Mouse (Mus musculus) granulocyte monocyte progenitor cell, adult 5-6 weeks (primary cell): Measurements from ENCODE around the gene Ptger1. TPM values are rescaled to one million over a fixed set of nuclear protein-coding genes. Genes with fewer than 3 reads are reported as not detected.

Experiments
- total RNA-seq, 2 experiments: library from RNA; stranded (forward) in 1 of 2; stranded (reverse) in 1 of 2; fragments of 200-712, 200-1000 nt in 1 of 2; fragments of >200 nt in 1 of 2; fragmentation: Nextera tagmentation in 1 of 2; gene quantifications; 2 replicates each; pipeline ENCODE4 v1.2.3; 2014 to 2017

Gene Ptger1
- total RNA-seq, 2 experiments from 2014 or later = 0.46 TPM; not detected in 1

Other genes starting within 250 kb of the Ptger1 start
- gene Scoc, start 208.3 kb upstream of the Ptger1 start, total RNA-seq (2014; fragmentation: Nextera tagmentation) = 35.8 and 47.8 TPM in 2 replicates
- 26.2 and 34.8 TPM in 2 replicates for gene Scoc, start 208.3 kb upstream of the Ptger1 start, total RNA-seq (2017)
- gene Olfr370, start 130.9 kb upstream of the Ptger1 start, total RNA-seq (2014; fragmentation: Nextera tagmentation) = not detected in 2 replicates
- gene Olfr370, start 130.9 kb upstream of the Ptger1 start, total RNA-seq (2017) = not detected in 2 replicates
- 187 and 191 TPM in 2 replicates for gene Ndufb7, start 100.0 kb upstream of the Ptger1 start, total RNA-seq (2014; fragmentation: Nextera tagmentation)
- gene Ndufb7, start 100.0 kb upstream of the Ptger1 start, total RNA-seq (2017) = 179 and 187 TPM in 2 replicates
- gene Tecr, start 58.7 kb upstream of the Ptger1 start, total RNA-seq (2014; fragmentation: Nextera tagmentation) = 506 and 549 TPM in 2 replicates
- gene Tecr, start 58.7 kb upstream of the Ptger1 start, total RNA-seq (2017) = 230 and 343 TPM in 2 replicates
- gene Dnajb1, start 58.5 kb upstream of the Ptger1 start, total RNA-seq (2014; fragmentation: Nextera tagmentation) = 25.7 and 31.0 TPM in 2 replicates
- 28.1 and 47.3 TPM in 2 replicates for gene Dnajb1, start 58.5 kb upstream of the Ptger1 start, total RNA-seq (2017)
- gene Gipc1, start 14.0 kb upstream of the Ptger1 start, total RNA-seq (2014; fragmentation: Nextera tagmentation) = 26.7 and 35.0 TPM in 2 replicates
- gene Gipc1, start 14.0 kb upstream of the Ptger1 start, total RNA-seq (2017) = 19.0 and 19.3 TPM in 2 replicates
- 40.0 and 66.0 TPM in 2 replicates for gene Pkn1, start 32.5 kb downstream of the Ptger1 start, total RNA-seq (2014; fragmentation: Nextera tagmentation)
- 54.5 and 65.6 TPM in 2 replicates for gene Pkn1, start 32.5 kb downstream of the Ptger1 start, total RNA-seq (2017)
- gene Ddx39, start 48.5 kb downstream of the Ptger1 start, total RNA-seq (2014; fragmentation: Nextera tagmentation) = 115 and 123 TPM in 2 replicates
- gene Ddx39, start 48.5 kb downstream of the Ptger1 start, total RNA-seq (2017) = 123 and 124 TPM in 2 replicates
- 21.4 and 25.7 TPM in 2 replicates for gene Adgre5, start 74.6 kb downstream of the Ptger1 start, total RNA-seq (2014; fragmentation: Nextera tagmentation)
- 21.7 and 27.2 TPM in 2 replicates for gene Adgre5, start 74.6 kb downstream of the Ptger1 start, total RNA-seq (2017)
- gene Adgrl1, start 233.4 kb downstream of the Ptger1 start, total RNA-seq (2014; fragmentation: Nextera tagmentation) = 1.4 and 2.4 TPM in 2 replicates
- 2.4 and 3.6 TPM in 2 replicates for gene Adgrl1, start 233.4 kb downstream of the Ptger1 start, total RNA-seq (2017)